Mouse (Mus musculus) bone marrow, adult 2 months (tissue): ENCODE results near the gene S1pr4.

Experiments used
- CTCF ChIP-seq: fragments of 200-500 bp; IDR thresholded peaks from 2 replicates; pipeline ENCODE4 v1.5.1; 2011; ENCODE audit warnings: low read length, control low read depth; ENCODE audit not compliant: control insufficient read depth, insufficient read depth
- POLR2A ChIP-seq: fragments of 200-500 bp; IDR thresholded peaks from 2 replicates; pipeline ENCODE4 v1.6.1; 2011; ENCODE audit warnings: low read depth, mild to moderate bottlenecking, control low read depth, low read length, borderline replicate concordance; ENCODE audit not compliant: control insufficient read depth

DNA sequence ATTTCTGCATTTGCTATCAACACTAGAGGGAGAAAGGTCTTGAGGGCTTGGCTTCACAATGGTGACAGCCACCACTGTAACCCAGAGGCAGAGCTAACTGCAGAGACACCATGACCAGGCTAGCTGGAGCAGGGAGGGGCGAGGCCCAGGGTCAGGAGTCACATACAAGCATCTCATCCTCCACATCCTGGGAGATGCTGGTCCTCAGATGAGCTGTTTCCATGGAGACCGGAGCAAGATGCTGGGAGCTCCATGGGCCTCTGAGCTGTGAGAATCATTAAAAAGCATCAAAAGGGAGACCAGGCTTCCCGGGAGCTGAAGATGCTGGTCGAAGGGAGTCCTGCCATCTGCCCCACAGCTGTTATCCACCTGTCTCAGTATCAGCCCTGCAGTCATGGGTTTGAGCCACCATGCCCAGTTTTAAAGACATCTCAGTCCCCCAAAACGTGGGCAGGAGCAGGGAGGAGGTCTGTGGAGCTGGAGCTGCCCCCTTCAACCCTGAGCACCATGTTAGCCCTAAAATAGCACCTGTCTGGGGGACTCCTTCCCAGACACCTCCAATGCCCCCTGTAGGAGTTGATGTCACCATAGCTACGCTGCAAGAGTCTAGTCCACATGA is 15.4 kb downstream of the S1pr4 start:
- no peak for TF ChIP-seq POLR2A
- TF ChIP-seq CTCF = no peak
